Comparison of ENCODE assay signal across 12 mouse cellular contexts in the genomic region with DNA sequence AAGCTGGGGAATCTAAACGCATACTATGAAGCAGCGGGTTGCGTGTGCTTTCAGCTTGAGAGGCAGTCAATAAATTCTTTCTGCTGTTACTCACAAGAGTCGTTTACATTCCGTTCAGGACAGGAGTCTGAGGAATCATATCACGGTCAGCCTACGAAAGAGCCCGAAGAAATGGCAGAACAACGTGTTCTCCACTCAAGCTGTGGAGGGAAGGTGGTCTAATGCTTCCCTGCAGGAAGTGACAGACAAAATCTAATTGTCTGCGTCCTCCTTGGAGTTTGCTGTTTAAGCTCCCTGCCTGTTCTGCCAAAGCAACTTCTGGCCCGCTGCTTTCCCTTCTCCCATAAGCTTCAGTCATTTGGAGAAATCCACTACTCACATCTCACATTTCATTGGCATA. TPM values are rescaled to one million over a fixed set of nuclear protein-coding genes. Genes with fewer than 3 reads are reported as not detected.
DNase-seq lines count a peak whose midpoint lies in the region; ATAC-seq and TF ChIP-seq lines count a peak whose summit lies in the region.
"Had no signal": no experiment of that assay in that cellular context is flagged by ENCODE, and none has a peak within 500 bp of the region (broad histone marks: within the 10 kb centered on the region; RNA-seq: fewer than 3 reads in every experiment).

No protein-coding gene starts in this region.

- no peaks in the 10 kb centered on the region for H3K9me3 ChIP-seq in forebrain, embryonic 10.5 days
- no peaks in the 10 kb centered on the region for H3K9me3 ChIP-seq in forebrain, embryonic 11.5 days (ENCODE audit: control insufficient read depth, low read length)
- H3K9me3 ChIP-seq in lung, embryonic 15.5 days, result no peaks in the 10 kb centered on the region
- no peaks in the 10 kb centered on the region for H3K9me3 ChIP-seq in intestine, postnatal 0 days (ENCODE audit: control insufficient read depth)
- no peaks in the 10 kb centered on the region for H3K9me3 ChIP-seq in stomach, embryonic 15.5 days

- no peaks in the 10 kb centered on the region for H3K36me3 ChIP-seq in forebrain, embryonic 10.5 days (replicated peaks)
- no peaks in the 10 kb centered on the region for H3K36me3 ChIP-seq in forebrain, embryonic 11.5 days (ENCODE audit: control insufficient read depth, insufficient read depth, low read length)
- no peaks in the 10 kb centered on the region for H3K36me3 ChIP-seq in lung, embryonic 15.5 days
- no peaks in the 10 kb centered on the region for H3K36me3 ChIP-seq in intestine, postnatal 0 days (ENCODE audit: control insufficient read depth, insufficient read depth)
- H3K36me3 ChIP-seq in stomach, embryonic 15.5 days, result no peaks in the 10 kb centered on the region

- H3K9ac ChIP-seq in forebrain, embryonic 11.5 days (ENCODE audit: low read length), result no peak overlapping the region
- no peak overlapping the region for H3K9ac ChIP-seq in lung, embryonic 15.5 days
- H3K9ac ChIP-seq in intestine, postnatal 0 days (ENCODE audit: low read depth, low read length), result no peak overlapping the region
- H3K9ac ChIP-seq in stomach, embryonic 15.5 days, result no peak overlapping the region

- H3K27me3 ChIP-seq in forebrain, embryonic 10.5 days (ENCODE audit: poor library complexity, severe bottlenecking), result no peaks in the 10 kb centered on the region
- no peaks in the 10 kb centered on the region for H3K27me3 ChIP-seq in forebrain, embryonic 11.5 days (ENCODE audit: control insufficient read depth, insufficient read depth, low read length)
- H3K27me3 ChIP-seq in lung, embryonic 15.5 days, result no peaks in the 10 kb centered on the region
- H3K27me3 ChIP-seq in intestine, postnatal 0 days (replicated peaks; ENCODE audit: control insufficient read depth, insufficient read depth, low read length), result no peaks in the 10 kb centered on the region
- H3K27me3 ChIP-seq in stomach, embryonic 15.5 days (replicated peaks), result no peaks in the 10 kb centered on the region

- DNase-seq in forebrain, embryonic 10.5 days (ENCODE audit: extremely low spot score, low spot score), result no peak
- no peak for DNase-seq in forebrain, embryonic 11.5 days (ENCODE audit: low spot score)
- no peak for DNase-seq in lung, adult 2 months
- no peak for DNase-seq in spleen, adult 12 weeks (ENCODE audit: low spot score)
- DNase-seq in ovary, postnatal 10 days (ENCODE audit: low spot score), result no peak
- DNase-seq: cerebellum, adult 9-10 months; liver; thymus, adult 2 months had no signal

- TF ChIP-seq CTCF in lung, adult 2 months (IDR thresholded peaks at IDR 0.05; ENCODE audit: insufficient read depth, low read length), result no peak
- TF ChIP-seq CTCF in intestine, postnatal 0 days (IDR thresholded peaks at IDR 0.05; ENCODE audit: low read depth), result no peak

- peaks cover 15% of the 10 kb centered on the region for H3K4me1 ChIP-seq in forebrain, embryonic 10.5 days
- no peaks in the 10 kb centered on the region for H3K4me1 ChIP-seq in forebrain, embryonic 11.5 days (replicated peaks; ENCODE audit: control insufficient read depth, insufficient read depth, low read length)
- peaks cover 19% of the 10 kb centered on the region for H3K4me1 ChIP-seq in lung, embryonic 15.5 days
- H3K4me1 ChIP-seq in lung, adult 2 months (ENCODE audit: control insufficient read depth, insufficient read depth, low read length), result no peaks in the 10 kb centered on the region; the same call in 1 of the 2 replicates
- no peaks in the 10 kb centered on the region for H3K4me1 ChIP-seq in intestine, postnatal 0 days (replicated peaks; ENCODE audit: control insufficient read depth, insufficient read depth, low read length)
- no peaks in the 10 kb centered on the region for H3K4me1 ChIP-seq in stomach, embryonic 15.5 days

- no peak; the same call in 1 of the 2 replicates for ATAC-seq in forebrain, embryonic 11.5 days (replicated peaks; ENCODE audit: low FRiP score)
- no peak for ATAC-seq in lung, embryonic 15.5 days (ENCODE audit: borderline replicate concordance, extremely low read depth, low FRiP score, low TSS enrichment)
- ATAC-seq in intestine, postnatal 0 days, result no peak
- ATAC-seq in stomach, embryonic 15.5 days (ENCODE audit: insufficient read depth, low FRiP score, low read depth), result no peak

- 63% methylated on average over 11 of the region's 11 CpGs for WGBS in forebrain, embryonic 10.5 days
- 51% methylated on average over 11 of the region's 11 CpGs for WGBS in forebrain, embryonic 11.5 days
- 17% methylated on average over 11 of the region's 11 CpGs for WGBS in lung, embryonic 15.5 days
- 33% methylated on average over 11 of the region's 11 CpGs for WGBS in lung, adult 2 months
- WGBS in intestine, postnatal 0 days, result 11% methylated on average over 11 of the region's 11 CpGs
- WGBS in stomach, embryonic 15.5 days, result 19% methylated on average over 11 of the region's 11 CpGs

- H3K27ac ChIP-seq in forebrain, embryonic 10.5 days, result peak overlapping the region; percentile 56; the same call in 1 of the 2 replicates
- no peak overlapping the region for H3K27ac ChIP-seq in forebrain, embryonic 11.5 days (ENCODE audit: low read depth, low read length)
- no peak overlapping the region for H3K27ac ChIP-seq in lung, embryonic 15.5 days
- no peak overlapping the region for H3K27ac ChIP-seq in intestine, postnatal 0 days (ENCODE audit: low read depth, low read length)
- no peak overlapping the region for H3K27ac ChIP-seq in stomach, embryonic 15.5 days

- no peak overlapping the region for H3K4me3 ChIP-seq in forebrain, embryonic 10.5 days
- no peak overlapping the region for H3K4me3 ChIP-seq in forebrain, embryonic 11.5 days (ENCODE audit: low read depth, low read length)
- no peak overlapping the region for H3K4me3 ChIP-seq in lung, embryonic 15.5 days
- no peak overlapping the region for H3K4me3 ChIP-seq in lung, adult 2 months (replicated peaks; ENCODE audit: extremely low read depth, low read depth, low read length)
- no peak overlapping the region for H3K4me3 ChIP-seq in intestine, postnatal 0 days (ENCODE audit: low read depth, low read length)
- no peak overlapping the region; the same call in 1 of the 2 replicates for H3K4me3 ChIP-seq in stomach, embryonic 15.5 days (replicated peaks)

- TF ChIP-seq POLR2A in lung, adult 2 months (IDR thresholded peaks at IDR 0.05; ENCODE audit: borderline replicate concordance, extremely low read depth, low read depth, low read length), result no peak

- H3K4me2 ChIP-seq in forebrain, embryonic 11.5 days (ENCODE audit: low read depth, low read length, severe bottlenecking), result no peak overlapping the region
- peak overlapping the region; percentile 36; the same call in 1 of the 2 replicates for H3K4me2 ChIP-seq in lung, embryonic 15.5 days
- H3K4me2 ChIP-seq in intestine, postnatal 0 days (replicated peaks; ENCODE audit: low read depth), result peak overlapping the region; percentile 41
- peak overlapping the region; percentile 46 for H3K4me2 ChIP-seq in stomach, embryonic 15.5 days

RNA-seq across cellular contexts. Expression of a gene that starts 50.9 kb away (rescaled TPM):
- polyA plus RNA-seq in forebrain, embryonic 10.5 days (2016; fragmentation: Nextera tagmentation; extraction: Ambion mirVana), result 0.05 TPM in 1 of 2 replicates, not detected in the other
- 0.11 TPM in 1 of 2 replicates, not detected in the other for polyA plus RNA-seq in forebrain, embryonic 11.5 days (2014; fragmentation: Nextera tagmentation; extraction: Ambion mirVana)
- polyA plus RNA-seq in lung, embryonic 15.5 days (2015; fragmentation: Nextera tagmentation; extraction: Ambion mirVana), result 0.08 and 0.11 TPM in 2 replicates
- polyA plus RNA-seq in lung, adult 2 months (2012; rRNA removed), result not detected in 2 replicates
- 0.08 and 0.18 TPM in 2 replicates for polyA plus RNA-seq in intestine, postnatal 0 days (2015; fragmentation: Nextera tagmentation; extraction: Ambion mirVana)
- polyA plus RNA-seq in stomach, embryonic 15.5 days (2015; fragmentation: Nextera tagmentation; extraction: Ambion mirVana), result 0.15 and 0.22 TPM in 2 replicates
- polyA plus RNA-seq: gonadal fat pad, adult 2 months; thymus, adult 2 months had no signal
